Mouse (Mus musculus) stomach, postnatal 0 days (tissue): ENCODE results near the gene Susd1. TPM values are rescaled to one million over a fixed set of nuclear protein-coding genes. Genes with fewer than 3 reads are reported as not detected.

ENCODE experiments used
- ATAC-seq: fragments of 200-750 bp; cut with Nextera tagmentation; 2 replicates; pipeline ENCODE4 v1.8.0; 2017; ENCODE audit not compliant: low FRiP score, low TSS enrichment
- DNase-seq: peaks from one replicate; pipeline ENCODE4 v3.0.0-alpha.2; 2016; ENCODE audit warnings: low spot score
- H3K27ac ChIP-seq: fragments of 300-500 bp; sonication (generic); replicated peaks from 2 replicates; pipeline ENCODE4 v1.5.1; 2014; ENCODE audit warnings: mild to moderate bottlenecking, control low read depth
- H3K27me3 ChIP-seq: fragments of 300-500 bp; sonication (generic); 2 replicates; pipeline ENCODE4 v1.6.1; 2014; ENCODE audit warnings: low read length; ENCODE audit not compliant: control insufficient read depth, insufficient read depth
- H3K36me3 ChIP-seq: fragments of 300-500 bp; sonication (generic); 2 replicates; pipeline ENCODE4 v1.6.1; 2014; ENCODE audit warnings: low read length, mixed read lengths; ENCODE audit not compliant: control insufficient read depth, insufficient read depth
- H3K4me1 ChIP-seq: fragments of 300-500 bp; sonication (generic); replicated peaks from 2 replicates; pipeline ENCODE4 v1.6.1; 2014; ENCODE audit warnings: antibody characterized with exemption; ENCODE audit not compliant: control insufficient read depth, insufficient read depth
- H3K4me2 ChIP-seq: fragments of 300-500 bp; sonication (generic); replicated peaks from 2 replicates; pipeline ENCODE4 v1.6.1; 2014; ENCODE audit warnings: low read depth, mild to moderate bottlenecking, control low read depth, moderate library complexity
- H3K4me3 ChIP-seq: fragments of 300-500 bp; sonication (generic); 2 replicates; pipeline ENCODE4 v1.5.1; 2014; ENCODE audit warnings: low read depth, low read length, control low read depth
- H3K9ac ChIP-seq: fragments of 300-500 bp; sonication (generic); 2 replicates; pipeline ENCODE4 v1.6.1; 2014; ENCODE audit warnings: mild to moderate bottlenecking, low read length, control low read depth, mixed read lengths
- H3K9me3 ChIP-seq: fragments of 300-500 bp; sonication (generic); 2 replicates; pipeline ENCODE4 v1.6.1; 2016; ENCODE audit warnings: low read length; ENCODE audit not compliant: control insufficient read depth
- CTCF ChIP-seq: IDR thresholded peaks from 2 replicates; pipeline ENCODE4 v1.5.1; 2016; ENCODE audit warnings: antibody characterized with exemption, low read depth, mild to moderate bottlenecking, moderate library complexity
- EP300 ChIP-seq: optimal IDR thresholded peaks from 2 replicates; pipeline ENCODE3; 2016; ENCODE audit warnings: antibody characterized with exemption
- WGBS: fragments of 180-500 bp; shearing (Covaris S2); extraction: QIAGEN DNeasy Blood & Tissue Kit; methylation state at CpG from one replicate; pipeline ENCODE4 v1.1.7; 2014; 5-methylcytosine and 5-hydroxymethylcytosine counted together
- polyA plus RNA-seq: library from polyadenylated mRNA; unstranded; fragments of >200 nt; fragmentation: Nextera tagmentation; extraction: Ambion mirVana; gene quantifications from 2 replicates; pipeline ENCODE4 v1.2.1, GENCODE M21; 2015

Gene Susd1
- 3.2 and 3.4 TPM in 2 replicates for polyA plus RNA-seq

DNA sequence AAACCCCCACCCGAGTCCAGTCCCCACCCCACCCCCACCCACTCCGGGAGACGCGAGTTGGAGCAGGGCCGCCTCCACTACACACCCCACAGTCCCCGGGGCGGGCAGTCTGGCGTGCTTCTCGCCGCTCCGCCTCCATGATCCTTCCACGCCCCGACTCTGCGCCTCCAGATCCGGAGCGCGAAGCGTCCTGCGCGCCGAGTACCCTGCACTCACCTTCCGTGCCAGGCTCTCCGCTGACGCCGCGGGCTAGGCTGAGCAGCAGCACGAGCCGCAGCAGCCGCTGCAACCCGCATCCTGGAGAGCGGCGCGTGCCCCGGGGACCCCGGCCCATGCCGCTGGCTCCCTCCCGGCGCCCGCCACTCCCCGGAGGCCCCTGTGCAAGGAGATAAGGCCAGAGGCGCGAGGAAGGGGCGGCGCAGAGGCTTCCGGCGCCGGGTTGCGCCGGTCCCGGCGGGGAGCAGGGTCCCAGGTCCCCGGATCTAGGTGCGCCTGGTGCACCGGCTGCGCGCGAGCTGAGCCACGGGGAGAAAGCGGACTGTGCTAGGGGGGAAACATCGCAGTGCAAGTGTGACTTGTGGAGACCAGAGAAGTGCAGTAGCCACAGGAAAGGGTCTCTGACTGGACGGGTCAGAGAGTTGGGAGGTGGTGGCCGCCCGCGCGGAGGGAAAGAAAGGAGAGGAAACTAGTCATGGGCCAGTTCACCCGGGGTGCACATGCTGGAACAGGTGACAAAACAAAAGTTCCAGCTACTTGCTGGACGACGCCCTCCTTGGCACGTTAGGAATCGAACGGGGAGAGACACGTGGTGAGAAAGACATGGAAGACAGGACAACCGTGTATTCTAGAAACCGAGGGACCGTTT is at the start of gene Susd1:
Gene Susd1, minus strand, starts transcription at position 644 of the 865 bp plus-strand sequence.
- under 1% methylated on average over 66 of the region's 75 CpGs for WGBS
- ATAC-seq = peak; percentile 85

DNA sequence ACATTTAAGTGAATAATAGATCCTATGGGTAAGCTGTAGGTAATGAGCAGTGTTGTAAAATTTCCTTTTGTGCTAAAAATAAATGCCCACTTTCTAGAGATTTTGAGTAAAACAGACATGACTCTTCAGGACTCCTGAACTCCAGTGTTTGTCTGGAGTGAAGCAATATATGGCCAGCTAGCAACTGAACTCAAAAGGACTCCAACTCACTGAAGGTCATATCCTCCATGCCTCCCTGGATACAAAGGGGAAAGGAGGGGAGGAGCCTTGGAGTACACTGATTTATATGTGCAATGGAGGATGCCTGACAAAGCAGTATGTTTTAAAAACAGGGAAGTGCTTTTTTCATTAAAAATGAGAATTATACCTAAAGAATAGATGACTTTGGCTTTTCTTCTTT is 32.9 kb upstream of the Susd1 start:
- DNase-seq (no peak), ATAC-seq (no peak)
- TF ChIP-seq EP300 (no peak), CTCF (no peak)
- no peak overlapping the region for H3K4me2 ChIP-seq
- no peaks in the 10 kb centered on the region for H3K9me3 ChIP-seq
- 0 out of 2 replicates have a peak, but pooled peaks cover 3% of the 10 kb centered on the region for H3K4me1 ChIP-seq
- no peak overlapping the region for H3K9ac ChIP-seq
- H3K4me3 ChIP-seq = no peak overlapping the region
- 0 out of 2 replicates have a peak, but pooled peaks cover 2% of the 10 kb centered on the region for H3K36me3 ChIP-seq
- H3K27me3 ChIP-seq = no peaks in the 10 kb centered on the region
- no peak overlapping the region for H3K27ac ChIP-seq

More for the DNA sequence above, at the start of gene Susd1:
- peak; percentile 83 for DNase-seq
- peak within 1 kb of the TSS; percentile 82 for H3K9ac ChIP-seq
- H3K27ac ChIP-seq = peak within 1 kb of the TSS; percentile 93
- H3K4me1 ChIP-seq = 0 out of 2 replicates have a peak, but pooled peaks cover 2% of the 10 kb centered on the region
- H3K27me3 ChIP-seq = no peaks in the 10 kb centered on the region
- TF ChIP-seq CTCF (no peak), EP300 (no peak)
- no peaks in the 10 kb centered on the region for H3K36me3 ChIP-seq
- peak within 1 kb of the TSS; percentile 100 for H3K4me2 ChIP-seq
- H3K4me3 ChIP-seq = peak within 1 kb of the TSS; percentile 61
- no peaks in the 10 kb centered on the region for H3K9me3 ChIP-seq

DNA sequence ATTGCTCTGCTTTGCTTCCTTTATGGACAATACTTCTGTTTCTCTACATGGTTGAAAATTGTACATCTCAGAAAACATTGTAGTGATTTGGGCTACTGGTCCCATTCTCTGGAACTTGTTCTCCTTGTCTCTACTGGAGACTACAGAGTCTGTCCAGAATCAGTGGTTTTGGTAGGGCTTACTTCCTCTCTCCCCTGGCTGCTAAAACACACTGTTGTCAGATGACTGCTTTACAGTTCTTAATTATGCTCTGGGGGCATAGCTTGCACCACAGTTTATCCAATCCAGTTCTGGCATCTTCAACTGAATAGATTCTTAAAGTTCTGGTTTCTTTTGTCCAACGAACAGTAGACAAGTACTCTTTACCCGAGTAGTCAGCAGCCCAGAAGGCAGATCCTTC is 27.0 kb upstream of the Susd1 start:
- whole genome bisulfite sequencing = 74% methylated on average over 2 of the region's 2 CpGs
- ATAC-seq = no peak

DNA sequence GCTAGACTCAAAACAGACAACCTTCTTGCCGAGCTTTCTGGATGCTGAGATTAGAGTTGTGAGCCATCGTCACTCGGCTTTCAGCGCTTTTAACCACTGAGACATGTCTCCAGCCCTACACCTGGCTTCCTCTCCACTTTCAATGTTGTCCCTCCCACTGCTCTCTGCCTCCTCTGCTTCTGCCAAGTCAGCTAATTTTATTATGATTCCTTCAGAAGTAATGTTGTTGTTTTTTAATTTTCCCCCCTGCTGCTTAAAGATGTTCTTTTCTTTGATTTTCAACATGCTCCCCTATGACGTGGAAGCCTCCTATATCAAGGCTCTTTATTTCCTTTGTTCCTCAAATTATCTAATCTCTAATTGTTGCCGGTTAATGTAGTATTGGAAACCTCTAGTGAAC is 26.2 kb upstream of the Susd1 start:
- Histone ChIP-seq H3K27ac (no peak overlapping the region), H3K36me3 (no peaks in the 10 kb centered on the region), H3K9ac (no peak overlapping the region), H3K4me3 (no peak overlapping the region), H3K9me3 (no peaks in the 10 kb centered on the region), H3K27me3 (no peaks in the 10 kb centered on the region), H3K4me2 (no peak overlapping the region), H3K4me1 (no peaks in the 10 kb centered on the region)
- WGBS = 79% methylated on average over 6 of the region's 6 CpGs
- ATAC-seq (no peak), DNase-seq (no peak)
- TF ChIP-seq CTCF (no peak), EP300 (no peak)

More for the DNA sequence above, 27.0 kb upstream of the Susd1 start:
- H3K4me3 ChIP-seq = no peak overlapping the region
- H3K9ac ChIP-seq = no peak overlapping the region
- no peak for DNase-seq
- no peaks in the 10 kb centered on the region for H3K27me3 ChIP-seq
- no peak for TF ChIP-seq EP300
- TF ChIP-seq CTCF = no peak
- no peaks in the 10 kb centered on the region for H3K36me3 ChIP-seq
- H3K27ac ChIP-seq = no peak overlapping the region
- no peak overlapping the region for H3K4me2 ChIP-seq
- H3K4me1 ChIP-seq = no peaks in the 10 kb centered on the region
- H3K9me3 ChIP-seq = no peaks in the 10 kb centered on the region

DNA sequence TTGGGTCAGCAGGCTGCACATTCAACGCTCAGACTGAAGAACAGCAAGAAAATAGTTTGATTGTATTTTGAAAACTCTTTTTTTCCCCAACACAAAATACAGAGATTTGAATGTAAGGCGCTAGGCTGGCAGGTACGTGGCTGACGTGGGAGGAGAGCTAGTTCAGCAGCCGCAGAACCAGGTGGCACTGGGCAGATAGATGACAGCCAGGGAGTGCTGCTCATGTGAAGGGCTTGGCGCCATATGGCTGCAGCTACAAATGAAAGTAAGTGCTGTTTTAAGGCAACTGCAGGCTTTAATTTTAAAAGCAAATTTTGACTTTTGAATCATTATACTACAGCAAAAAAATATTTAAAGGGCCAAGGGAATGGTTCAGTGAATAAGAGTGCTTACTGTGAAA is 24.1 kb upstream of the Susd1 start:
- H3K27me3 ChIP-seq = no peaks in the 10 kb centered on the region
- no peaks in the 10 kb centered on the region for H3K4me1 ChIP-seq
- 58% methylated on average over 6 of the region's 6 CpGs for WGBS
- no peak for TF ChIP-seq CTCF
- no peak for TF ChIP-seq EP300
- no peak overlapping the region for H3K4me3 ChIP-seq
- ATAC-seq (no peak), DNase-seq (no peak)
- H3K9me3 ChIP-seq = no peaks in the 10 kb centered on the region
- no peaks in the 10 kb centered on the region for H3K36me3 ChIP-seq
- H3K9ac ChIP-seq = no peak overlapping the region
- H3K27ac ChIP-seq = no peak overlapping the region
- H3K4me2 ChIP-seq = no peak overlapping the region

DNA sequence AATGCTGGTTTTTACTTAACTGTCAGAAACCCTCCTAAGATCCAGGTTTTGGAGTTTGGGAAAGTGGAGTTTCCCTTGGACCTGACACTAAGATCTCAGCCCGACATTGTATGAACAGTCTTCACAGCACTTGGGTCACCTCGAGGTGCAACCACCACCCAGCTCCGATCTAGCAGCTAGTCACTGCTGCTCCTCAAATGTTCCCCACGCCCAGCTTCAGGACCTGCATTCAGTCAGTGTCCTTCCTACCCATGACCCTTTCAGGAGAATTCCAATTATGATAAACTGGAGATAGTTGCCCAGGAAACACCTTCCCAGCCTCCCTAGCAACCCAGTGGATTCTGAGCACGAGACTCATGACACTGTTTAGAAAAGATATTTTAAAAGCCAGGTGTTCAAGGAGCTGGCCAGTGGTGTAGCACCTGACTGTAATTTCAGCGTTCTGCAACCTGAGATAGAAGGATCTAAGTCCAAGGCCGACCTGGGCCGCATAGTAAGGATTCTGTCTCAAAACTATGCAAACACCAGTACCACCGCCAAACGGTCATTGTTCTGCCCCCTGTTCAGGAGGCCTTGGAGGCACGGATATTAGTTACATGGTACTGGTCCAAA is 22.8 kb upstream of the Susd1 start:
- Histone ChIP-seq H3K4me3 (no peak overlapping the region), H3K27ac (no peak overlapping the region), H3K27me3 (no peaks in the 10 kb centered on the region), H3K4me1 (no peaks in the 10 kb centered on the region), H3K9ac (no peak overlapping the region), H3K4me2 (no peak overlapping the region), H3K36me3 (no peaks in the 10 kb centered on the region), H3K9me3 (no peaks in the 10 kb centered on the region)
- DNase-seq (no peak), ATAC-seq (no peak)
- TF ChIP-seq CTCF = no peak
- no peak for TF ChIP-seq EP300
- 47% methylated on average over 11 of the region's 11 CpGs for WGBS
